Mouse (Mus musculus) heart, embryonic 15.5 days (tissue): ENCODE measurements around the gene Kif14. TPM values are rescaled to one million over a fixed set of nuclear protein-coding genes. Genes with fewer than 3 reads are reported as not detected.
"Not testable (repeated sequence)": the region's sequence is repeated elsewhere in the genome, so short reads cannot be mapped to it uniquely, and the experiment has no call there.

Source experiments
- ATAC-seq: fragments of 200-750 bp; cut with Nextera tagmentation; replicated peaks from 2 replicates; pipeline ENCODE4 v1.8.0; 2017; ENCODE audit warnings: low read depth, moderate TSS enrichment; ENCODE audit not compliant: insufficient number of reproducible peaks, insufficient read depth, low FRiP score
- H3K27ac ChIP-seq: fragments of 300-500 bp; sonication (generic); 2 replicates; pipeline ENCODE4 v1.5.1; 2015; ENCODE audit warnings: mild to moderate bottlenecking, inconsistent platforms
- H3K27me3 ChIP-seq: fragments of 300-500 bp; sonication (generic); 2 replicates; pipeline ENCODE4 v1.6.1; 2015; ENCODE audit warnings: inconsistent platforms
- H3K36me3 ChIP-seq: fragments of 300-500 bp; sonication (generic); 2 replicates; pipeline ENCODE4 v1.6.1; 2015; ENCODE audit warnings: mild to moderate bottlenecking, inconsistent platforms
- H3K4me1 ChIP-seq: fragments of 300-500 bp; sonication (generic); replicated peaks from 2 replicates; pipeline ENCODE4 v1.6.1; 2015; ENCODE audit warnings: inconsistent platforms
- H3K4me2 ChIP-seq: fragments of 300-500 bp; sonication (generic); 2 replicates; pipeline ENCODE4 v1.6.1; 2015; ENCODE audit warnings: inconsistent platforms, mild to moderate bottlenecking, moderate library complexity
- H3K4me3 ChIP-seq: fragments of 300-500 bp; sonication (generic); 2 replicates; pipeline ENCODE4 v1.5.1; 2015; ENCODE audit warnings: mild to moderate bottlenecking, inconsistent platforms
- H3K9ac ChIP-seq: fragments of 300-500 bp; sonication (generic); 2 replicates; pipeline ENCODE4 v1.6.1; 2015; ENCODE audit warnings: mild to moderate bottlenecking, inconsistent platforms
- H3K9me3 ChIP-seq: fragments of 300-500 bp; sonication (generic); replicated peaks from 2 replicates; pipeline ENCODE4 v1.6.1; 2016; ENCODE audit warnings: inconsistent platforms
- WGBS: fragments of 180-500 bp; shearing (Covaris S2); methylation state at CpG from one replicate; pipeline ENCODE4 v1.1.7; 2015; ENCODE audit warnings: mixed read lengths; 5-methylcytosine and 5-hydroxymethylcytosine counted together
- polyA plus RNA-seq: library from polyadenylated mRNA; unstranded; fragments of >200 nt; fragmentation: Nextera tagmentation; extraction: Ambion mirVana; gene quantifications from 2 replicates; pipeline ENCODE4 v1.2.1, GENCODE M21; 2015

Gene Kif14
- polyA plus RNA-seq, 1 experiment from 2014 or later, result 2.8 TPM

GRCm38 (mm10) chr1:136492232-136492631, 26.1 kb downstream of the Kif14 start:
- 61% methylated on average over 2 of the region's 2 CpGs for WGBS
- peaks cover 53% of the 10 kb centered on the region for H3K36me3 ChIP-seq
- no peaks in the 10 kb centered on the region for H3K9me3 ChIP-seq
- ATAC-seq, result no peak
- no peak overlapping the region for H3K4me3 ChIP-seq
- 0 out of 2 replicates have a peak, but pooled peaks cover 2% of the 10 kb centered on the region for H3K4me1 ChIP-seq
- no peak overlapping the region for H3K4me2 ChIP-seq
- H3K9ac ChIP-seq, result no peak overlapping the region
- H3K27me3 ChIP-seq, result no peaks in the 10 kb centered on the region
- no peak overlapping the region for H3K27ac ChIP-seq

- Histone ChIP-seq H3K27ac (no peak overlapping the region), H3K27me3 (no peaks in the 10 kb centered on the region), H3K9ac (no peak overlapping the region), H3K9me3 (no peaks in the 10 kb centered on the region), H3K4me1 (no peaks in the 10 kb centered on the region), H3K4me3 (no peak overlapping the region), H3K36me3 (peaks cover 43% of the 10 kb centered on the region), H3K4me2 (no peak overlapping the region)
- 89% methylated on average over 13 of the region's 13 CpGs for WGBS
- no peak for ATAC-seq
These were observed 33.2 kb downstream of the Kif14 start for GRCm38 (mm10) chr1:136499317-136499716.

GRCm38 (mm10) chr1:136502936-136503335, 36.8 kb downstream of the Kif14 start:
- no peaks in the 10 kb centered on the region for H3K4me1 ChIP-seq
- peaks cover 21% of the 10 kb centered on the region for H3K36me3 ChIP-seq
- 97% methylated on average over 8 of the region's 8 CpGs for WGBS
- H3K4me3 ChIP-seq, result no peak overlapping the region
- no peaks in the 10 kb centered on the region for H3K9me3 ChIP-seq
- no peak overlapping the region for H3K4me2 ChIP-seq
- ATAC-seq, result no peak
- no peak overlapping the region for H3K9ac ChIP-seq
- H3K27me3 ChIP-seq, result no peaks in the 10 kb centered on the region
- H3K27ac ChIP-seq, result no peak overlapping the region

GRCm38 (mm10) chr1:136506255-136506654, 40.1 kb downstream of the Kif14 start:
- not testable (repeated sequence) for H3K4me2 ChIP-seq, ATAC-seq, H3K4me3 ChIP-seq, H3K27me3 ChIP-seq, H3K4me1 ChIP-seq, H3K27ac ChIP-seq, H3K9me3 ChIP-seq, H3K9ac ChIP-seq
- peaks cover 19% of the 10 kb centered on the region for H3K36me3 ChIP-seq
- 75% methylated on average over 10 of the region's 10 CpGs for WGBS

- Histone ChIP-seq H3K4me3 (no peak overlapping the region), H3K4me1 (peaks cover 8% of the 10 kb centered on the region), H3K27me3 (no peaks in the 10 kb centered on the region), H3K4me2 (no peak overlapping the region), H3K9ac (no peak overlapping the region), H3K27ac (peak overlapping the region; percentile 85), H3K36me3 (peaks cover 7% of the 10 kb centered on the region; the same call in 1 of the 2 replicates), H3K9me3 (no peaks in the 10 kb centered on the region)
- ATAC-seq, result peak; percentile 86
- 23% methylated on average over 6 of the region's 6 CpGs for WGBS
These were observed 46.2 kb downstream of the Kif14 start for GRCm38 (mm10) chr1:136512317-136512716.

- H3K27ac ChIP-seq, result peak overlapping the region; percentile 85
- no peak overlapping the region for H3K9ac ChIP-seq
- H3K9me3 ChIP-seq, result no peaks in the 10 kb centered on the region
- H3K27me3 ChIP-seq, result no peaks in the 10 kb centered on the region
- H3K4me3 ChIP-seq, result no peak overlapping the region
- 65% methylated on average over 11 of the region's 11 CpGs for WGBS
- peaks cover 7% of the 10 kb centered on the region; the same call in 1 of the 2 replicates for H3K36me3 ChIP-seq
- H3K4me2 ChIP-seq, result peak overlapping the region; percentile 15; the same call in 1 of the 2 replicates
- ATAC-seq, result peak; percentile 61
- H3K4me1 ChIP-seq, result peaks cover 8% of the 10 kb centered on the region
These were observed 47.0 kb downstream of the Kif14 start for GRCm38 (mm10) chr1:136513181-136513580.

GRCm38 (mm10) chr1:136518699-136519356, 52.7 kb downstream of the Kif14 start:
- Histone ChIP-seq H3K9ac (no peak overlapping the region), H3K4me2 (no peak overlapping the region), H3K4me3 (no peak overlapping the region), H3K27ac (no peak overlapping the region), H3K4me1 (peaks cover 10% of the 10 kb centered on the region), H3K36me3 (peaks cover 13% of the 10 kb centered on the region; the same call in 1 of the 2 replicates), H3K27me3 (no peaks in the 10 kb centered on the region), H3K9me3 (no peaks in the 10 kb centered on the region)
- ATAC-seq, result peak; percentile 33; the same call in 1 of the 2 replicates
- 52% methylated on average over 7 of the region's 7 CpGs for WGBS

GRCm38 (mm10) chr1:136521363-136521937, 55.3 kb downstream of the Kif14 start:
- H3K9me3 ChIP-seq, result no peaks in the 10 kb centered on the region
- H3K4me1 ChIP-seq, result peaks cover 10% of the 10 kb centered on the region
- no peak overlapping the region for H3K9ac ChIP-seq
- H3K4me3 ChIP-seq, result no peak overlapping the region
- H3K4me2 ChIP-seq, result no peak overlapping the region
- no peak overlapping the region for H3K27ac ChIP-seq
- peaks cover 14% of the 10 kb centered on the region; the same call in 1 of the 2 replicates for H3K36me3 ChIP-seq
- 76% methylated on average over 11 of the region's 11 CpGs for WGBS
- no peak for ATAC-seq
- H3K27me3 ChIP-seq, result no peaks in the 10 kb centered on the region

GRCm38 (mm10) chr1:136524917-136525316, 58.8 kb downstream of the Kif14 start:
- no peak overlapping the region for H3K9ac ChIP-seq
- H3K36me3 ChIP-seq, result peaks cover 20% of the 10 kb centered on the region; the same call in 1 of the 2 replicates
- no peak overlapping the region for H3K27ac ChIP-seq
- 25% methylated on average over 2 of the region's 2 CpGs for WGBS
- H3K27me3 ChIP-seq, result no peaks in the 10 kb centered on the region
- no peaks in the 10 kb centered on the region for H3K4me1 ChIP-seq
- no peak for ATAC-seq
- no peak overlapping the region for H3K4me2 ChIP-seq
- no peaks in the 10 kb centered on the region for H3K9me3 ChIP-seq
- H3K4me3 ChIP-seq, result no peak overlapping the region

- Histone ChIP-seq H3K4me2 (no peak overlapping the region), H3K4me3 (no peak overlapping the region), H3K9me3 (no peaks in the 10 kb centered on the region), H3K27me3 (no peaks in the 10 kb centered on the region), H3K9ac (no peak overlapping the region), H3K4me1 (no peaks in the 10 kb centered on the region), H3K27ac (no peak overlapping the region), H3K36me3 (peaks cover 20% of the 10 kb centered on the region; the same call in 1 of the 2 replicates)
- WGBS, result 78% methylated on average over 6 of the region's 6 CpGs
- no peak for ATAC-seq
These were observed 59.7 kb downstream of the Kif14 start for GRCm38 (mm10) chr1:136525818-136526217.

- no peak overlapping the region for H3K4me2 ChIP-seq
- no peaks in the 10 kb centered on the region for H3K27me3 ChIP-seq
- WGBS, result 81% methylated on average over 16 of the region's 16 CpGs
- H3K27ac ChIP-seq, result no peak overlapping the region
- no peak for ATAC-seq
- no peak overlapping the region for H3K4me3 ChIP-seq
- H3K9me3 ChIP-seq, result no peaks in the 10 kb centered on the region
- H3K36me3 ChIP-seq, result peaks cover 20% of the 10 kb centered on the region; the same call in 1 of the 2 replicates
- H3K4me1 ChIP-seq, result no peaks in the 10 kb centered on the region
- H3K9ac ChIP-seq, result no peak overlapping the region
These were observed 61.0 kb downstream of the Kif14 start for GRCm38 (mm10) chr1:136527163-136527562.
